Mouse (Mus musculus): ENCODE measurements at regions not wholly inside any gene's neighbourhood (a gene's known extent, or its start where the extent isn't known, plus 50 kb on each side); places are given as distances from the start of the nearest gene placed in this dataset.

- no peak for DNase-seq
- intact Hi-C loops (cut with DNase I) = no loop called here
- no peak overlapping the region for H3K27ac ChIP-seq
- no peak overlapping the region for H3K4me3 ChIP-seq
- TF ChIP-seq CTCF (IDR thresholded peaks at IDR 0.05) = no peak
These were observed 191.5 kb upstream of the 4930412O13Rik start for GRCm38 (mm10) chr2:9689518-9689917.

DNA sequence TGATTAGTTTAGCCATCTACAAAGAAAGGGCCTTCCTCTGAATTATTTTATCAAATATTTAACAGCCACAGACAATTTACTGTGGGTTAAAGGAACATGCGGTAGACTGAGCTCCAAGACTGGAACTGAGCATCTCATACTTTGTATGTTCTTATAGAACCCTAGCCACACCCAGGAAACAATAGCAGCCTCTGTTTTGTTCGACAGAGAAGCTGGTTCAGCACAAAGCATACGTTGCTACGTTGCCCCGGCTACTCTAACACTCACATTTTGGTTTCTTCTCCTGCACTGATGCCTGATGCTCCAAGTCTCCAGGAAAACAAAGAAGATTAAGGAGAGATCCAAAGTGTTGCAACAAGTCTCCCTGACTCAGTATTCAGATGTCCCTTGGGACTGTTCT, 189.5 kb upstream of the 4930412O13Rik start:
- Histone ChIP-seq H3K4me3 (no peak overlapping the region), H3K27ac (no peak overlapping the region)
- no peak for TF ChIP-seq CTCF (IDR thresholded peaks at IDR 0.05)
- DNase-seq = no peak
- intact Hi-C loops (cut with DNase I) = no loop called here

DNA sequence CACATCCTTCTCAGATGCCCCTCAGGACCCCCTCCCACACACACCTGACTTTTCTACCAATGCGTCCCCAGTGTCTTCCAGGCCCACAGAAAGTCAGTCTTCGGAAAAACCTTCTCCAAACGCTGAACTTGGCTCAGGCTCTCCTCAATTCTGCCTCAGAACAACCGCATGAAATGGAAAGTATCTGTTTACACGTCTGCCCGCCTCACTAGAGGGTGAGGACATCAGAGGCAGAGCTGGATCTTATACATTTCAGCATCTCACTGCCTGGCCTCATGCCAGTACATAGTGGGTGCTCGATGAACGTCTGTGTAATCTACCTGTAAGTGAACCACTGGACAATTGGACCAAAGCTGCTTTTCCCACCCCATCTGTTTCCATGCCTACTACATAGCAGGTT, 189.1 kb upstream of the 4930412O13Rik start:
- H3K27ac ChIP-seq = no peak overlapping the region
- intact Hi-C loops (cut with DNase I) = no loop called here
- H3K4me3 ChIP-seq = no peak overlapping the region
- DNase-seq = no peak
- no peak for TF ChIP-seq CTCF (IDR thresholded peaks at IDR 0.05)

DNA sequence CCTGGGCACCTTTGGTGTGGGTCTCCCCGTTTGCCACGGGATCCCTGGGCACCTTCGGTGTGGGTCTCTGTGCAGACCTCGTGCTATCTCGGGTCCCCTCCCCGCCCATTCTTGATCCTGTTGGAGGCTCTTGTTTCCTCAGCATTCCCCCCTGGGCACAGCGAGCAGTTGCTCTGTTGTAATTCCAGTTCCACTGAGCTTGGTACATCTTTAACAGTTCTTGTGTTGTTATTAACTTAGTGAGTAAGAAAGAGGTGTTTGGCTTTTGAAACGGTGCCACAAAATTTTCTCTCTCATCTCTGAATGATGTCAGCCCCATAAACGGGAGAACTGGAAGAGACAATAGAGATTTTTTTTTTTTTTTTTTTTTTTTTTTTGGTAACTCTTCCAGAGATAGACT, 187.7 kb upstream of the 4930412O13Rik start:
- intact Hi-C loops (cut with DNase I) = no loop called here
- no peak for TF ChIP-seq CTCF (IDR thresholded peaks at IDR 0.05)
- Histone ChIP-seq H3K27ac (no peak overlapping the region), H3K4me3 (no peak overlapping the region)
- DNase-seq = no peak

- no peak for DNase-seq
- no peak overlapping the region for H3K4me3 ChIP-seq
- no peak overlapping the region for H3K27ac ChIP-seq
- intact Hi-C loops (cut with DNase I) = no loop called here
- no peak for TF ChIP-seq CTCF (IDR thresholded peaks at IDR 0.05)
These were observed 186.9 kb upstream of the 4930412O13Rik start for GRCm38 (mm10) chr2:9694178-9694577.

- intact Hi-C loops (cut with DNase I) = no loop called here
- no peak overlapping the region for H3K4me3 ChIP-seq
- TF ChIP-seq CTCF (IDR thresholded peaks at IDR 0.05) = no peak
- DNase-seq = no peak
- H3K27ac ChIP-seq = no peak overlapping the region
These were observed 183.3 kb upstream of the 4930412O13Rik start for GRCm38 (mm10) chr2:9697591-9698345.

GRCm38 (mm10) chr2:9704266-9704665, 176.8 kb upstream of the 4930412O13Rik start:
- intact Hi-C loops (cut with DNase I) = no loop called here
- no peak overlapping the region for H3K4me3 ChIP-seq
- H3K27ac ChIP-seq = no peak overlapping the region
- DNase-seq = no peak
- no peak for TF ChIP-seq CTCF (IDR thresholded peaks at IDR 0.05)

DNA sequence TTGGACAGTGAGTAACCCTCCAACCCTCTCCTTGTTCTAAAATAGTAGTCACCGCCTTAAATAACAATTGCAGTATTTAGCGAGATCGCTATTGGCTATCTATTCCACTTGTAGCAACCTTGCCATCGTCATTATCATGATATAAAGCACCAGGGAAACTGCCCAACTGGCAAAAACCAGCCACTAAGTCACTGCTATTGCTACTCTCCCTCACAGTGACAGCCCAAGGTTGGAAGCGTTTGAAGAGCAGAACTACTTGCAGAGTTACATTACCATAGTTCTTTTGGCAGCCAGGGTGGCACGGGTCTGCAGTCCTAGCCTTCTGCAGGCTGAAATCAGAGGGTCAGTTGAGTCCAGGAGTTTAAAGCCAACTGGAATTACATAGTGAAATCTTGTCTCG, 171.6 kb upstream of the 4930412O13Rik start:
- Histone ChIP-seq H3K4me3 (no peak overlapping the region), H3K27ac (no peak overlapping the region)
- intact Hi-C loops (cut with DNase I) = no loop called here
- TF ChIP-seq CTCF (IDR thresholded peaks at IDR 0.05) = no peak
- no peak for DNase-seq

DNA sequence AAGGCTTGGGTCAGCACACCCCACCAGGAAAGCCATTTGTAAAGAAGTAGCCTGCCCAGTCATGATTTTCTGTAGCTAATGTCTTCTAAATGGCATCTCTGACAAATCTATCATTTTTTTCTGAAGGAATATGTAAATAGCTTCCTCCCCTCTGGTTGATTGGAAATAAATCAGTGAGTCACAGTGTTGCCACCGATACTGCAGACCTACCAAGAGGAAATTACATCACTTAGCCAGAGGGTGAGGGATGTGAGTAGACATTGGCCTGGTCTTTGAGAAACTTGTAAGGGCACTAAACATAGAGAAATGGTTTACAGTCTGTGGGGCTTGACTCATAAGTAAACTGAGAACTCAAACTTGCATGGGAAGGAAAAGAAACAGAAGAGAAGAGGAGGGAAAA, 163.1 kb upstream of the 4930412O13Rik start:
- DNase-seq = no peak
- TF ChIP-seq CTCF (IDR thresholded peaks at IDR 0.05) = no peak
- intact Hi-C loops (cut with DNase I) = no loop called here
- Histone ChIP-seq H3K27ac (no peak overlapping the region), H3K4me3 (no peak overlapping the region)

DNA sequence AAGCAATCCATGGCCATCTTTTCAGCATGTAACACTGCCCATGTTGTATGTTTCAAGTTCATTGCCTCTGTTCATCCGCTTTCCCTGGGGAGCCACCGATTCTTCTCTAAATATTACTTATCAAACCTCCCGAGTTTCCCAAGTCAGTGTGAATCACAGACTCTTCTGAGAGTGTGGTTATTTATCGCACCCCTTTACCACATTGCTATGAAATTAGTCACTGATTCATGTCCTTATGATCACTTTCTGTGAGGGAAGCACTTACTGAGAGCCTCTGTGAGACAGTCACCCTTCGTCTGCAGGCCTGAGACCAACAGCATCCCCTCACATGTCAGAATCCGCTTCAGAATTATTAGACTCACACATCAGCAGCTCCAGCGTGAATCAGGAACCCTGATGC, 147.8 kb upstream of the 4930412O13Rik start:
- intact Hi-C loops (cut with DNase I) = no loop called here
- Histone ChIP-seq H3K4me3 (no peak overlapping the region), H3K27ac (no peak overlapping the region)
- no peak for DNase-seq
- TF ChIP-seq CTCF (IDR thresholded peaks at IDR 0.05) = no peak

DNA sequence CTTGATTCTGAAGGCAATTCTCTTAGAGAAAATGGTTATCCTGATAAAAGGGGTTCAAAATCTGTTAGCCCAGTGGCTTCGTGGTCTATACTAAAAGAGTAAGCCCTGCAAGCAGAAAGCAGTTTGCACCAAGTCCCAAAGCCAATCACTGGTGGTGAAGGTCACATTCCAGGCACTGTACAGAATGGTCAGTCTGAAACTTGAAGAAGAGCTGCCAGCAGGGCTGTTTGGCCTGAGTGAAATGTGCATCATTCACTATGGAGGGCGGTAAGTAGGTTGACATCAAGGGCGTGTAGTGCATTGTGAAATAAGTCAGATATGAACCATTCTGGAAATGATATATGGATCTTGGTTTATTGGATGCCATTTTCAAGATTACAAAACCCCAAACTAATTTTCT, 136.9 kb upstream of the 4930412O13Rik start:
- H3K4me3 ChIP-seq = no peak overlapping the region
- no peak for TF ChIP-seq CTCF (IDR thresholded peaks at IDR 0.05)
- DNase-seq = no peak
- H3K27ac ChIP-seq = no peak overlapping the region
- intact Hi-C loops (cut with DNase I) = no loop called here

DNA sequence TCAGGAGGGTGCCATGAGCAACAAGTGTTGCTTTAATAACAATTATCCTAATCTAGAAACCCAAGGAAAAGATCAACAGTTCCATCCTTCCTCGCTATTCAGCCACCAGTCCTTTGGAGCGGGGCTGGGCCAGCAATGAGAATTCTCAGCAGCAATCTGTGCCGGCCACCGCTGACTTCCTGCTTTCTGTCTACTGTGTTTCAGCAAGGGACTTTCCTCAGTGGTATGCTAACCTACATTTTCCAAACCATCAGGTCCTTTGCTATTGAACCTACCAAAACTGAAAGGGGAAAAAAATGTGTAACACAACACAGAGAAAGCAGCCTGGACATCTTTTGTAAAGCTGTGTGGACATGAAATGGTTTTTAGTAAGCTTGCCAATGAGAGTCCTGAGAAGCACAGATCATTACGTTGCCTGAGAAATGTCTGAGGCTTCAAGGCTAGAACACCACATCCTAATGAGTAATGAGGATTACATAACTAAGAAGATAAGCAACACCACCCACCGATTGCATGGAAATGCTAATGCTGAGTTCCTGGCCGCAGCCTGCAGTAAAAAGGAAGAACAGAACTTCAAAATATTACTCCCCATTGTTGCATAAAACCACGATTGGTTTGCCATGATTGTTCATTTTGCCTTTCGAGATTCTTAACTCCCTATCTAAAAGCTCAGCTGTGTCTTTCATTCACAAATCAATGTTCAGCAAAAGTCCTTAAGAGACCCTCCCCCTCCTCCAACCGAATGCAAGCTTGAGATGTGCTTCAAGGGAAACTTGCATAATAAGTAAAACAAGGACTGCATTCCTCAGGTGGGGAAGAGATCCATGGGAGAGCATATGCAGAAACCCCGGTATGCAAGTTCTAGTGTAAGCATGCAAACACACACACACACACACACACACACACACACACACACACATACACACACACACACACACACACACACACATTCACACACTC, 130.9 kb upstream of the 4930412O13Rik start:
- intact Hi-C loops (cut with DNase I) = no loop called here
- no peak for DNase-seq
- Histone ChIP-seq H3K4me3 (no peak overlapping the region), H3K27ac (no peak overlapping the region)
- TF ChIP-seq CTCF (IDR thresholded peaks at IDR 0.05) = no peak

DNA sequence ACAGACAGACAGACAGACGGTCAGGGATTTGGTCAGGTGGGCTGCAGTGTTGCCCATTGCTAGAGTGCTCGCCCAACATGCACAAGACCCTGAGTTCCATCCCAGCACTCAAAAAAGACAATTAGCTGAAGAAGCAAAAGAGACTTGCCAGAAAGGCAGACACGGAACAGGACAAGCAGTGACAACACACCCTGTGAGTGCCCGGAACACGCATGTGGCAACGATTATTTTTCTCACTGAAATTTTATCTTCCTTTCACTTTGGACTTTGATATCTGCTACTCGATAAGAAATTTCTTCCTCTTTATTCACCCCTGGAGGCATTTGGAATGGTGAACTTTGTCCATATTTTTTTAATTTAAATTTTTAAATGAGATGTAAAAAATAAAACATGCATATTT, 127.4 kb upstream of the 4930412O13Rik start:
- Histone ChIP-seq H3K4me3 (no peak overlapping the region), H3K27ac (no peak overlapping the region)
- intact Hi-C loops (cut with DNase I) = no loop called here
- DNase-seq = no peak
- no peak for TF ChIP-seq CTCF (IDR thresholded peaks at IDR 0.05)

Data from gastrocnemius, adult 2 months (tissue).